In the genomic region with DNA sequence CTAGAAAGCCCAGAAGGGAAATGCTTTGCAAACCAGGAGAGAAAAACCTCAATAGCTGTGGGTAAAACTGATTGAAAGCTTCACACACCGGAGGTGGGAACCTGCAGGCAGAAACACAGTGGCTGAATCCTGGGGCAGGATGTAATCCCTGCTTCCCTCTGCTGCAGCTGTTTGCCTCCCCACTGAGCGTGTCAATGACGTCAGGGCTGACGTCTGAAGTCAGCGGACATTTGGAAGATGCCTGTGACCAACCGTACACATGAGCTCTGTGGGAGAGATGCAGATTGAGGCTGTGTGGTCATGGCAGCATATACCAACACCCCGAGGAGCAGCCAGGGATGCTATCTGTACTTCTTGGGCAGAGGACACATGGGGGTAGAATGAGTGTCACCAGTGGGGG, we compare ENCODE assay signal across 13 mouse cellular contexts.
DNase-seq lines count a peak whose midpoint lies in the region; ATAC-seq and TF ChIP-seq lines count a peak whose summit lies in the region.
"Had no signal": no experiment of that assay in that cellular context is flagged by ENCODE, and none has a peak within 500 bp of the region (broad histone marks: within the 10 kb centered on the region; RNA-seq: fewer than 3 reads in every experiment).

No protein-coding gene starts in this region.

- no peak for TF ChIP-seq POLR2A in brain, embryonic 14.5 days (IDR thresholded peaks at IDR 0.05; ENCODE audit: borderline replicate concordance, extremely low read depth, insufficient read depth, insufficient read length, poor library complexity, severe bottlenecking)

- no peaks in the 10 kb centered on the region for H3K9me3 ChIP-seq in forebrain, embryonic 15.5 days
- H3K9me3 ChIP-seq in forebrain, embryonic 10.5 days, result no peaks in the 10 kb centered on the region; the same call in 1 of the 2 replicates
- H3K9me3 ChIP-seq in midbrain, embryonic 12.5 days, result no peaks in the 10 kb centered on the region
- H3K9me3 ChIP-seq in midbrain, embryonic 10.5 days (replicated peaks), result peaks cover 5% of the 10 kb centered on the region; the same call in 1 of the 2 replicates

- H3K27me3 ChIP-seq in forebrain, embryonic 15.5 days, result no peaks in the 10 kb centered on the region
- H3K27me3 ChIP-seq in forebrain, embryonic 10.5 days (ENCODE audit: poor library complexity, severe bottlenecking), result peaks cover 56% of the 10 kb centered on the region
- H3K27me3 ChIP-seq in midbrain, embryonic 12.5 days, result no peaks in the 10 kb centered on the region
- peaks cover 48% of the 10 kb centered on the region for H3K27me3 ChIP-seq in midbrain, embryonic 10.5 days (ENCODE audit: low read depth, poor library complexity, severe bottlenecking)

- no peak for DNase-seq in forebrain, embryonic 10.5 days (ENCODE audit: extremely low spot score, low spot score)
- DNase-seq in midbrain, embryonic 10.5 days (ENCODE audit: low spot score), result no peak
- peak; percentile 48 for DNase-seq in brain, embryonic 14.5 days (ENCODE audit: low read depth)
- peak; percentile 3 for DNase-seq in retina, adult 2 months (ENCODE audit: low read depth, low spot score)
- no peak for DNase-seq in spleen, adult 12 weeks (ENCODE audit: low spot score)
- no peak for DNase-seq in testis, postnatal 10 days (ENCODE audit: low spot score)
- DNase-seq: B cell, adult 2 months; heart, adult 11 months; lung, adult 18-20 months; thymus, adult 18-20 months had no signal

- no peak overlapping the region for H3K9ac ChIP-seq in forebrain, embryonic 15.5 days (replicated peaks)
- H3K9ac ChIP-seq in midbrain, embryonic 12.5 days (replicated peaks), result no peak overlapping the region

- no peak overlapping the region for H3K4me2 ChIP-seq in forebrain, embryonic 15.5 days (replicated peaks)
- peak overlapping the region; percentile 19; the same call in 1 of the 2 replicates for H3K4me2 ChIP-seq in midbrain, embryonic 12.5 days (replicated peaks)

- H3K27ac ChIP-seq in forebrain, embryonic 15.5 days (replicated peaks), result no peak overlapping the region
- no peak overlapping the region for H3K27ac ChIP-seq in forebrain, embryonic 10.5 days
- no peak overlapping the region for H3K27ac ChIP-seq in midbrain, embryonic 12.5 days (replicated peaks)
- no peak overlapping the region for H3K27ac ChIP-seq in midbrain, embryonic 10.5 days (replicated peaks)

- H3K4me3 ChIP-seq in forebrain, embryonic 15.5 days, result no peak overlapping the region
- H3K4me3 ChIP-seq in forebrain, embryonic 10.5 days, result no peak overlapping the region
- no peak overlapping the region for H3K4me3 ChIP-seq in midbrain, embryonic 12.5 days
- H3K4me3 ChIP-seq in midbrain, embryonic 10.5 days, result no peak overlapping the region

- no peaks in the 10 kb centered on the region for H3K36me3 ChIP-seq in forebrain, embryonic 15.5 days
- H3K36me3 ChIP-seq in forebrain, embryonic 10.5 days (replicated peaks), result no peaks in the 10 kb centered on the region
- no peaks in the 10 kb centered on the region for H3K36me3 ChIP-seq in midbrain, embryonic 12.5 days
- H3K36me3 ChIP-seq in midbrain, embryonic 10.5 days, result no peaks in the 10 kb centered on the region

- no peaks in the 10 kb centered on the region for H3K4me1 ChIP-seq in forebrain, embryonic 15.5 days
- H3K4me1 ChIP-seq in forebrain, embryonic 10.5 days, result peaks cover 7% of the 10 kb centered on the region
- 0 out of 2 replicates have a peak, but pooled peaks cover 4% of the 10 kb centered on the region for H3K4me1 ChIP-seq in midbrain, embryonic 12.5 days
- peaks cover 7% of the 10 kb centered on the region for H3K4me1 ChIP-seq in midbrain, embryonic 10.5 days

- TF ChIP-seq CTCF in brain, embryonic 14.5 days (IDR thresholded peaks at IDR 0.05; ENCODE audit: borderline replicate concordance, extremely low read depth, insufficient read depth, insufficient read length), result no peak

- ATAC-seq in forebrain, embryonic 15.5 days (replicated peaks), result peak; percentile 48; the same call in 1 of the 2 replicates
- no peak for ATAC-seq in midbrain, embryonic 12.5 days (ENCODE audit: low FRiP score, low read depth)
- ATAC-seq: intestine, postnatal 0 days had no signal

- WGBS in forebrain, embryonic 15.5 days, result 36% methylated on average over 7 of the region's 7 CpGs
- whole genome bisulfite sequencing in forebrain, embryonic 10.5 days, result 48% methylated on average over 7 of the region's 7 CpGs
- 30% methylated on average over 7 of the region's 7 CpGs for whole genome bisulfite sequencing in midbrain, embryonic 12.5 days
- 37% methylated on average over 7 of the region's 7 CpGs for WGBS in midbrain, embryonic 10.5 days

Comparison
In these comparisons a context has a peak if more than half of its experiments do, and no peak if none do; other contexts are left out.
1. DNase-seq: peak in brain, embryonic 14.5 days (single experiment) and retina, adult 2 months (single experiment); none in forebrain, embryonic 10.5 days (single experiment), midbrain, embryonic 10.5 days (single experiment), spleen, adult 12 weeks (single experiment) and testis, postnatal 10 days (single experiment).